Mouse (Mus musculus): ENCODE measurements around the gene Dspp. TPM values are rescaled to one million over a fixed set of nuclear protein-coding genes. Genes with fewer than 3 reads are reported as not detected.

Dspp gene
- total and polyA plus RNA-seq, 3 experiments = not detected

GRCm38 (mm10) chr5:104150196-104150595 lies 20.3 kb upstream of the Dspp start:
- in situ Hi-C loops (cut with MboI; ENCODE audit: low pct_ligation_motif_present, low pct_unique_long_range_greater_than_20kb, low sequenced_read_pairs) = no loop called here
- no peaks in the 10 kb centered on the region for H3K36me3 ChIP-seq (replicated peaks in 1 of 2; ENCODE audit: control insufficient read depth in 1 of 2, insufficient read depth in 1 of 2, low read length in 1 of 2)
- no peaks in the 10 kb centered on the region for H3K9me3 ChIP-seq (replicated peaks; ENCODE audit: low read length)
- TF ChIP-seq SMC3 (IDR thresholded peaks at IDR 0.05; ENCODE audit: low read depth, low read length) (no peak), ZNF384 (IDR thresholded peaks at IDR 0.05; ENCODE audit: low read depth, low read length) (no peak), CHD2 (IDR thresholded peaks at IDR 0.05; ENCODE audit: low read length) (no peak), ZMIZ1 (IDR thresholded peaks at IDR 0.05; ENCODE audit: low read depth, low read length) (no peak), MAFK (IDR thresholded peaks at IDR 0.05; ENCODE audit: insufficient replicate concordance, low read length) (no peak)
- no peak overlapping the region for H3K9ac ChIP-seq (ENCODE audit: insufficient read depth, low read depth)
- no peaks in the 10 kb centered on the region for H3K79me2 ChIP-seq (replicated peaks; ENCODE audit: control insufficient read depth, extremely low read depth, insufficient read depth, poor library complexity, severe bottlenecking)
- no peak overlapping the region for H3K27ac ChIP-seq (ENCODE audit: insufficient read depth, low read depth)
- no peaks in the 10 kb centered on the region for H3K4me1 ChIP-seq (ENCODE audit: control insufficient read depth in 1 of 2, insufficient read depth in 2 of 2)
- no peaks in the 10 kb centered on the region for H3K27me3 ChIP-seq (replicated peaks)
- H3K4me2 ChIP-seq (ENCODE audit: insufficient read depth, low read depth, poor library complexity, severe bottlenecking) = no peak overlapping the region
- dilution Hi-C loops (cut with MboI; ENCODE audit: extremely low pct_ligation_motif_present, extremely low pct_unique_long_range_greater_than_20kb, low sequenced_read_pairs) = no loop called here
- H3K4me3 ChIP-seq (replicated peaks in 1 of 3; ENCODE audit: low read depth in 2 of 3, low read length in 2 of 3, poor library complexity in 1 of 3) = no peak overlapping the region
- DNase-seq (ENCODE audit: extremely low read depth) = no peak

- H3K4me2 ChIP-seq (ENCODE audit: insufficient read depth, low read depth, poor library complexity, severe bottlenecking) = no peak overlapping the region
- dilution Hi-C loops (cut with MboI; ENCODE audit: extremely low pct_ligation_motif_present, extremely low pct_unique_long_range_greater_than_20kb, low sequenced_read_pairs) (no loop called here), in situ Hi-C loops (cut with MboI; ENCODE audit: low pct_ligation_motif_present, low pct_unique_long_range_greater_than_20kb, low sequenced_read_pairs) (no loop called here)
- no peaks in the 10 kb centered on the region for H3K27me3 ChIP-seq (replicated peaks)
- H3K9me3 ChIP-seq (replicated peaks; ENCODE audit: low read length) = no peaks in the 10 kb centered on the region
- no peak for DNase-seq (ENCODE audit: extremely low read depth)
- H3K27ac ChIP-seq (ENCODE audit: insufficient read depth, low read depth) = no peak overlapping the region
- no peaks in the 10 kb centered on the region for H3K79me2 ChIP-seq (replicated peaks; ENCODE audit: control insufficient read depth, extremely low read depth, insufficient read depth, poor library complexity, severe bottlenecking)
- no peaks in the 10 kb centered on the region for H3K36me3 ChIP-seq (replicated peaks in 1 of 2; ENCODE audit: control insufficient read depth in 1 of 2, insufficient read depth in 1 of 2, low read length in 1 of 2)
- H3K4me3 ChIP-seq (replicated peaks in 1 of 3; ENCODE audit: low read depth in 2 of 3, low read length in 2 of 3, poor library complexity in 1 of 3) = no peak overlapping the region
- TF ChIP-seq ELF1 (IDR thresholded peaks at IDR 0.05; ENCODE audit: low read depth, low read length) (no peak), KAT2A (IDR thresholded peaks at IDR 0.05; ENCODE audit: insufficient replicate concordance, low read length) (no peak), SIN3A (IDR thresholded peaks at IDR 0.05; ENCODE audit: low read length) (no peak), NRF1 (IDR thresholded peaks at IDR 0.05; ENCODE audit: low read depth, low read length) (no peak), ZNF384 (IDR thresholded peaks at IDR 0.05; ENCODE audit: low read depth, low read length) (no peak), MXI1 (IDR thresholded peaks at IDR 0.05; ENCODE audit: low read depth, low read length) (no peak), EP300 (IDR thresholded peaks at IDR 0.05; ENCODE audit: low read length) (no peak), USF1 (IDR thresholded peaks at IDR 0.05; ENCODE audit: low read depth, low read length) (no peak), ZMIZ1 (IDR thresholded peaks at IDR 0.05; ENCODE audit: low read depth, low read length) (no peak), JUND (conservative IDR thresholded peaks at IDR 0.05; ENCODE audit: low read depth, low read length) (no peak)
- no peak overlapping the region for H3K9ac ChIP-seq (ENCODE audit: insufficient read depth, low read depth)
- H3K4me1 ChIP-seq (ENCODE audit: control insufficient read depth in 1 of 2, insufficient read depth in 2 of 2) = peaks cover 7 to 16% of the 10 kb centered on the region in 2 experiments
Measured at GRCm38 (mm10) chr5:104157701-104158100, 12.8 kb upstream of the Dspp start.

GRCm38 (mm10) chr5:104158332-104159052 lies 12.0 kb upstream of the Dspp start:
- peaks cover 7 to 16% of the 10 kb centered on the region in 2 experiments for H3K4me1 ChIP-seq (ENCODE audit: control insufficient read depth in 1 of 2, insufficient read depth in 2 of 2)
- H3K4me2 ChIP-seq (ENCODE audit: insufficient read depth, low read depth, poor library complexity, severe bottlenecking) = no peak overlapping the region
- no peak for DNase-seq (ENCODE audit: extremely low read depth)
- no peaks in the 10 kb centered on the region for H3K79me2 ChIP-seq (replicated peaks; ENCODE audit: control insufficient read depth, extremely low read depth, insufficient read depth, poor library complexity, severe bottlenecking)
- dilution Hi-C loops (cut with MboI; ENCODE audit: extremely low pct_ligation_motif_present, extremely low pct_unique_long_range_greater_than_20kb, low sequenced_read_pairs) (no loop called here), in situ Hi-C loops (cut with MboI; ENCODE audit: low pct_ligation_motif_present, low pct_unique_long_range_greater_than_20kb, low sequenced_read_pairs) (no loop called here)
- no peak overlapping the region for H3K9ac ChIP-seq (ENCODE audit: insufficient read depth, low read depth)
- H3K9me3 ChIP-seq (replicated peaks; ENCODE audit: low read length) = no peaks in the 10 kb centered on the region
- no peaks in the 10 kb centered on the region for H3K36me3 ChIP-seq (replicated peaks in 1 of 2; ENCODE audit: control insufficient read depth in 1 of 2, insufficient read depth in 1 of 2, low read length in 1 of 2)
- no peak overlapping the region for H3K4me3 ChIP-seq (replicated peaks in 1 of 3; ENCODE audit: low read depth in 2 of 3, low read length in 2 of 3, poor library complexity in 1 of 3)
- H3K27me3 ChIP-seq (replicated peaks) = no peaks in the 10 kb centered on the region
- H3K27ac ChIP-seq (ENCODE audit: insufficient read depth, low read depth) = no peak overlapping the region
- TF ChIP-seq PAX5 (IDR thresholded peaks at IDR 0.05; ENCODE audit: low read length) = no peak
- no peak for TF ChIP-seq JUN (IDR thresholded peaks at IDR 0.05; ENCODE audit: insufficient read depth, low read depth, low read length)
- TF ChIP-seq KAT2A (IDR thresholded peaks at IDR 0.05; ENCODE audit: insufficient replicate concordance, low read length) = no peak
- TF ChIP-seq ZC3H11A (IDR thresholded peaks at IDR 0.05; ENCODE audit: low read depth, low read length) = no peak
- TF ChIP-seq E2F4 (IDR thresholded peaks at IDR 0.05; ENCODE audit: insufficient replicate concordance, low read depth, low read length) = no peak
- no peak for TF ChIP-seq EP300 (IDR thresholded peaks at IDR 0.05; ENCODE audit: low read length)
- TF ChIP-seq ELF1 (IDR thresholded peaks at IDR 0.05; ENCODE audit: low read depth, low read length) = no peak
- TF ChIP-seq CHD2 (IDR thresholded peaks at IDR 0.05; ENCODE audit: low read length) = no peak
- TF ChIP-seq GABPA (IDR thresholded peaks at IDR 0.05; ENCODE audit: insufficient replicate concordance, low read depth, low read length) = no peak
- no peak for TF ChIP-seq NELFE (IDR thresholded peaks at IDR 0.05; ENCODE audit: low read depth, low read length)
- TF ChIP-seq USF1 (IDR thresholded peaks at IDR 0.05; ENCODE audit: low read depth, low read length) = no peak
- TF ChIP-seq ZMIZ1 (IDR thresholded peaks at IDR 0.05; ENCODE audit: low read depth, low read length) = no peak
- TF ChIP-seq SMC3 (IDR thresholded peaks at IDR 0.05; ENCODE audit: low read depth, low read length) = no peak
- no peak for TF ChIP-seq TBP (conservative IDR thresholded peaks at IDR 0.05; ENCODE audit: low read depth, low read length)
- TF ChIP-seq ZNF384 (IDR thresholded peaks at IDR 0.05; ENCODE audit: low read depth, low read length) = no peak
- no peak for TF ChIP-seq UBTF (IDR thresholded peaks at IDR 0.05; ENCODE audit: low read depth, low read length)
- TF ChIP-seq IRF4 (IDR thresholded peaks at IDR 0.05; ENCODE audit: low read depth, low read length) = no peak
- no peak for TF ChIP-seq CTCF (conservative IDR thresholded peaks at IDR 0.05 in 1 of 2, IDR thresholded peaks at IDR 0.05 in 1 of 2; ENCODE audit: low read depth in 2 of 2, low read length in 2 of 2)
- TF ChIP-seq CHD1 (IDR thresholded peaks at IDR 0.05; ENCODE audit: low read depth, low read length) = no peak
